Mouse (Mus musculus): ENCODE measurements around the gene Ebf1. TPM values are rescaled to one million over a fixed set of nuclear protein-coding genes. Genes with fewer than 3 reads are reported as not detected.
"Not testable (repeated sequence)": the region's sequence is repeated elsewhere in the genome, so short reads cannot be mapped to it uniquely, and the experiment has no call there.

Ebf1 gene
- 9.5 and 12.1 TPM in 2 replicates for polyA plus RNA-seq (2015; fragmentation: Nextera tagmentation; extraction: Ambion mirVana)

DNA sequence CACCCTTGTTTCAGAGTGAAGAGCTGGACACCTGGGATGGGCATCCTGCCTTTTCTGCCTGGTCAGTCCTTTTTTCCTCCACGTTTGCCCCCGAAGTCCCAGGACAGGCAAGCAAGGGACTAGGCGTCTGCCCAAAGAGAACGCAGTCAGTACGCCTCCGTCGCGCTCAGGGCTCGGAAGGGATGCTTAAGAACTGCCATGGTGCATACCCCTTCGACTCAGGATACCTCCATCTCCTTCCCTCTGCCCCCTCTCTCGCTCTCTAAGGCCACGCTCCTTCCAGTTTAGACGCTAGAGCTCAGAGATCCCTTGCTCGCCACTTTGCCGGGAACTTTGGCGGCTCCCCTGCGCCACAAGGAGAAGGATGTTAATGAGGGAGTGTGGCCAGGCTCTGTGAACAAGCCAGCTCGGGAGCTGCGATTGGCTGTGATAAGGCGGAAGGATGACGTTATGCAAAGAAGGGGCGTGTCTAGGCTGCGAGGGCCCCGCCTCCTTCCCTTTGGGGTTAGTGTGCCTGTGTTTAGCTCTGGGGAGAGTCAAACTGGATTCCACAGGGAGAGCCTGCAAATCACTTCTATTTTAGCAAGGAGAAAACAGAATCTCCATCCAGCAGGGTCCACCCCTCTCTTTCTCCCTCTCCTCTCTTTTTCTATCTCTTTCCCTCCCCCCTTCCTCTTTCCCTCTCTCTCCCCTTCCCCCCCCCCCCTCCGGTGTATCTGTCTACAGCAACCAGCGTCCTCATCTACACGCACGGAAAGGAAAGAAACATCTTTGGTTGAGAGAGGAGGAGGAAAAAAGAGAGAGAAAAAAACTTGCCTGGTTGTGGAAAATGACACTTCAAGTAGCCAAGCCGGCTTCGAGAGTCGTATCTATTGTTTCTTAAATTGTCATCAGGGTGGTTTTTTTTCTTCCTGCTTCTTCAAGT is at the start of gene Ebf1:
Gene Ebf1, plus strand, starts transcription at position 530 of the 925 bp plus-strand sequence.
- Histone ChIP-seq H3K36me3 (no peaks in the 10 kb centered on the region), H3K9ac (peak within 1 kb of the TSS; percentile 49), H3K4me2 (replicated peaks) (peak within 1 kb of the TSS; percentile 90), H3K27ac (peak within 1 kb of the TSS; percentile 48; the same call in 1 of the 2 replicates), H3K4me3 (replicated peaks) (peak within 1 kb of the TSS; percentile 56), H3K9me3 (no peaks in the 10 kb centered on the region), H3K4me1 (replicated peaks) (peaks cover 20% of the 10 kb centered on the region), H3K27me3 (replicated peaks) (peaks cover 78% of the 10 kb centered on the region)
- peak; percentile 98 for ATAC-seq
- WGBS: under 1% methylated on average over 29 of the region's 31 CpGs

DNA sequence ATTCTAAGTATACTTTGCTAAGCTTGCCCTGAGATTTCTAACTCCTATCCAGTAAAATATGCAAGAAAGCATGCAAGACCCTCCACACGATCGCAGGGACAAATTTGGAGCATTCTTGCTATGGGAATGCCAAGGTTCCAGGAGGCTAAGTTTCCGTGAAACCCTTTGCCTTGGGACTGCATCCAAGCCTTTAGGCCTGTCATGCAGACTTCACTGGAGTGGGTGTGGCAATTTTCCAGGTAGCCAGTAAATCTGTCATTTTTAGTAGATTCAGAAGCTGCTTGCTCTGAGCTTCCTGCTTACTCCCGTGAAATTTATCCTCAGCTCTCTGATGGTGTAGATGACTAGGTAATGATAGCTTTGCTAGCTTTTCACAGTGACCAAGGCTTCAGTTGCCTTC is 46.8 kb upstream of the Ebf1 start:
- not testable (repeated sequence) for ATAC-seq
- WGBS: 87% methylated on average over 4 of the region's 4 CpGs

DNA sequence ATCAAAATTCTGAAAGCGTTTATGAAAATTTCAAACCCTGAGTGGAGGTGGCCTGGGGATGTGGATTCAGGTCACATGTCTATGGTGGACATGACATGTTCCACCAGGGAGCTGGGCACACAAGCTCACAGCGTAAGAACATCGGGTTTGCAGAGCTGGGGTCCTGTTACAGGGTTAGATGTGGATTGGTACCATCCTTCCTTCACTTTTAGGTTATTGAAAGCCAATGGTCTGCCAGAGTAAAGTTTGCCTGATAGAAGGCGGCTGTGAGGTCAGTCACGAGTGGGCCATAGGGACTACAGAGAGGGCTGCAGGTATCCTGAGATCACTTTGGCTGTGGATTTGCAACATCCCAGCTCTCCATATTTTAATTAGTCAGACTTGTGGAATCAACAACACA is 44.3 kb upstream of the Ebf1 start:
- Histone ChIP-seq H3K27ac (no peak overlapping the region), H3K4me2 (replicated peaks) (no peak overlapping the region), H3K9ac (no peak overlapping the region), H3K36me3 (no peaks in the 10 kb centered on the region), H3K27me3 (replicated peaks) (no peaks in the 10 kb centered on the region), H3K9me3 (no peaks in the 10 kb centered on the region), H3K4me1 (replicated peaks) (no peaks in the 10 kb centered on the region), H3K4me3 (replicated peaks) (no peak overlapping the region)
- 87% methylated on average over 5 of the region's 5 CpGs for WGBS
- ATAC-seq: no peak

More for the DNA sequence above, 46.8 kb upstream of the Ebf1 start:
- H3K27me3 ChIP-seq (replicated peaks); H3K27ac ChIP-seq; H3K9me3 ChIP-seq; H3K36me3 ChIP-seq; H3K4me2 ChIP-seq (replicated peaks); H3K4me3 ChIP-seq (replicated peaks); H3K4me1 ChIP-seq (replicated peaks); H3K9ac ChIP-seq: not testable (repeated sequence)

DNA sequence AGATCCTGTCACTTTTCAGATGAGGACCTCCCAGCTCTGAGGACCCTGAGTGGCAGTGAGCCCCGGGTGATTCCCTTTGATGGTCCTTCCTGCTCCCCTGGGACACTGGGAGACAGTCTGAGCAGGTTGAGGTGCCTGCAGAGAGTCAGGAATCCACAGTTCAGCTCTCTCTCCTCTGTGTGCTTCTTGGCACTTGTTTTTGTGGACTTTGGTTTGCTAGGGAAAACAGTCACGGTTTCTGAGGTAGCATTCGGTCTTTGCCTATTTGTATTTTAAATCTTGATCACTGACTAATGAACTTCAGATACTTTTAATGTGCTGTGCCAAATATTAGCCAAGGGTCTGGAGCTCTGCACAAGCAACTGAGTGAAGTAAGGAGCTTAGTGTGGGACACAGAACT is 43.7 kb upstream of the Ebf1 start:
- Histone ChIP-seq H3K4me2 (replicated peaks) (no peak overlapping the region), H3K4me1 (replicated peaks) (no peaks in the 10 kb centered on the region), H3K27ac (no peak overlapping the region), H3K9me3 (no peaks in the 10 kb centered on the region), H3K36me3 (no peaks in the 10 kb centered on the region), H3K4me3 (replicated peaks) (no peak overlapping the region), H3K9ac (no peak overlapping the region), H3K27me3 (replicated peaks) (no peaks in the 10 kb centered on the region)
- 78% methylated on average over 3 of the region's 3 CpGs for WGBS
- no peak for ATAC-seq

DNA sequence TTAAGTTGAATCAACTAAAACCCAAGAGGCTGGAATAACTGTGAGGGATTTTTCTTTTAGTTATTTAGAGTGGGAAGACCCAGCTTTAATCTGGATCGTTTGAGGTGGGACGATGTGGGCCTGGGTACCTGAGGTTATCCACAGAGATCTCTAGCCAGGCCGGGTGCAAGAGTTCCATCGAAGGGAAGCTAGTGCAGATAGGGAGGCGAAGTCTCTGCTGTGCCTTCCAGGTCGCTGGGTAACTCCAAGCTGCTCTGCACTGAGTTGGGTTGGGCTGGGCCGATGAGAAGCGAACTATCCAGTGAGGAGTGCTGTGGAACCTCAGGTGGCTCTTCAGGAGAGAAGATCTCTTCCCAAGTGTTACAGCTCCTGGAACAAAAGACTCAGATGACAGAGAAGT is 42.7 kb upstream of the Ebf1 start:
- H3K27me3 ChIP-seq (replicated peaks): no peaks in the 10 kb centered on the region
- H3K4me1 ChIP-seq (replicated peaks): no peaks in the 10 kb centered on the region
- H3K27ac ChIP-seq: no peak overlapping the region
- WGBS: 89% methylated on average over 8 of the region's 8 CpGs
- no peak overlapping the region for H3K4me3 ChIP-seq (replicated peaks)
- H3K4me2 ChIP-seq (replicated peaks): no peak overlapping the region
- H3K9me3 ChIP-seq: no peaks in the 10 kb centered on the region
- no peaks in the 10 kb centered on the region for H3K36me3 ChIP-seq
- no peak for ATAC-seq
- H3K9ac ChIP-seq: no peak overlapping the region

DNA sequence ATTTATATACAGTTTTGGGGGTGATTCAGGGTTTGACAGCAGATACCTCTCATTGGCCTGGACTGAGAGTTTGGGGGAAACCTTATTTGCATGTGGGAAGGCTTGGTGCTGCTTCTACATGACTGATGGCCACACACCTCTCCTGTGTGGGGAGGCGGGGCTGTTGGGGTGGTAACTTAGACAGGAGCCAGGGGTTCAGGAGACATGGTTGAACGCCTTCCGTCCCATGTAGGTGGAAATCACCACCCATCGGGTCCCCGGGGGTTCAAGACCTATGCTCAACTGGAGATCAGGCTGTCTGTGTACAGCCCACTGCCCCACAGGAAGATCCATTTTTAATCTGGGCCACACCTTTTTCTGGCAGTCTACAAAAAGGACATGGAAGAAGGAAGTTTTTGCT is 42.3 kb upstream of the Ebf1 start:
- H3K27ac ChIP-seq: no peak overlapping the region
- H3K4me3 ChIP-seq (replicated peaks): no peak overlapping the region
- H3K4me2 ChIP-seq (replicated peaks): no peak overlapping the region
- H3K9me3 ChIP-seq: no peaks in the 10 kb centered on the region
- WGBS: 96% methylated on average over 5 of the region's 5 CpGs
- H3K9ac ChIP-seq: no peak overlapping the region
- ATAC-seq: no peak
- no peaks in the 10 kb centered on the region for H3K36me3 ChIP-seq
- H3K4me1 ChIP-seq (replicated peaks): no peaks in the 10 kb centered on the region
- H3K27me3 ChIP-seq (replicated peaks): no peaks in the 10 kb centered on the region

DNA sequence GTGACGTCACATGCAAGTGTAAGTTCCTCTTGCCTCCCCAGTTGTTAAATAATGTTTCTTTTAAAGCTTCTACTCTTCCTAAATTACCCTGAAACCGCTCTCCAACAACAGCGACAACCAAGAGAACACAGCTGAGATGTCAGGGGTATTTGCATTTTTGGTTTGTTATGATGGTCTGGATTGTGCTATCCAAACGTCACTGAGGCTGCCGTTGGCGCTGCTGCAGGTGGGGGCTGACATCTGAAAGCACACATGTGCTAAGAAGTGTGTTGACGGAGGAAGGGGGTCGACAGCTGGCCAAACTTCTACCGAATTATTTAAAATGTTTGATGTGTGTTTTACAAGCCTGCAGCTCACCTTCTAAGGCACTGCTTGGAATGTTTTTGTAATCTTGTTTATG is 39.2 kb upstream of the Ebf1 start:
- Histone ChIP-seq H3K36me3 (no peaks in the 10 kb centered on the region), H3K4me2 (replicated peaks) (no peak overlapping the region), H3K27me3 (replicated peaks) (no peaks in the 10 kb centered on the region), H3K4me3 (replicated peaks) (no peak overlapping the region), H3K4me1 (replicated peaks) (no peaks in the 10 kb centered on the region), H3K9ac (no peak overlapping the region), H3K9me3 (no peaks in the 10 kb centered on the region), H3K27ac (no peak overlapping the region)
- 60% methylated on average over 9 of the region's 9 CpGs for WGBS
- ATAC-seq: no peak

DNA sequence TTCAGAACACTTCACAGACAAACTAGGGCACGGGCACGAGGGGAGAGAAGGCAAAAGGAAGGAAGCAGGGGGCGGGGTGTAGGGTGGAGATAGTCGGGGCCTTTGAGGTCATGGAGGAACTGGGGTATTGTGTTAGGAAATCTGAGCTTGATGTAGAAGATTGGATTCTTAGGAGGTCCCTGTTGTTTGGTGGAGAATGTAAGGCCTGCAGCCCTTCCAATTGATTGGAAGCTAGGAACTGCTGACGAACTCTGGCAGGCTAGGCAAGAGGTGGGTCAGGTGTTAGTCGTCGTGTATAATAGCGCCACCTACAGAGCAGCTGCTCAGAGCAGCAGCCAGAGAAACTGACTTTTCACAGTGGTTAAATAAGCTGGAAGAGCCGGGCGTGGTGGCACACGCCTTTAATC is 35.8 kb upstream of the Ebf1 start:
- Histone ChIP-seq H3K4me3 (replicated peaks) (no peak overlapping the region), H3K4me1 (replicated peaks) (no peaks in the 10 kb centered on the region), H3K9ac (no peak overlapping the region), H3K4me2 (replicated peaks) (no peak overlapping the region), H3K9me3 (no peaks in the 10 kb centered on the region), H3K36me3 (no peaks in the 10 kb centered on the region), H3K27me3 (replicated peaks) (no peaks in the 10 kb centered on the region), H3K27ac (no peak overlapping the region)
- WGBS: 28% methylated on average over 11 of the region's 11 CpGs
- ATAC-seq: peak; percentile 41

DNA sequence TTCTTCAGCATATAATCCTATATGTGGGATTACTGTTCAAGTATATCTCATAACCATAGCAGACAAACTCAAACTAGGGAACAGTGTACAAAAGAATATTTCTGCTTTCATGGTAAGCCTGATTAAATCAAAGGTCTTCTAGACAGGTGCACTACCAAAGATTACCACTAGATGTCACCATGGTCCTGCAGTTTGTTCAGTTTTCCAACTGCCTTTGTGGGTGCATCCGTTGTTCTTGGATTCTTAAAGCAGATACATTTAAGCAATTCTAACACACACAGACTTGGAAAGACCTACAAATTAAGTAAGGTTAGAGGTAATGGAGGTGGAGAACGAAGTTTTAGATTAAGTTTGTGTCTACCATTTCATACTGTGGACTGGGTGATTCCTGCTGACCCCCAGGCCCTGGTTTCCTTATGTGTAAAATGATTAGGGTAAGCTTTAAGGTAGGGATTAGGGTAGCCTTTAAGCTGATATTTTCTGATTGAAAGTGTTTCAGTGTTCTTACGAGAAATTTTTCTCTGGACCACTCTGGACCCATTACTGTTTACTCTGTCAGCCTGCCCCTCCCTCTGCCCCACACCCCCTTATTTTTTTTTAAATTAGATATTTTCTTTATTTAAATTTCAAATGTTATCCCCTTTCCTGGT is 30.9 kb upstream of the Ebf1 start:
- Histone ChIP-seq H3K36me3 (no peaks in the 10 kb centered on the region), H3K4me3 (replicated peaks) (no peak overlapping the region), H3K9me3 (no peaks in the 10 kb centered on the region), H3K27ac (no peak overlapping the region), H3K9ac (no peak overlapping the region), H3K27me3 (replicated peaks) (no peaks in the 10 kb centered on the region), H3K4me1 (replicated peaks) (no peaks in the 10 kb centered on the region), H3K4me2 (replicated peaks) (no peak overlapping the region)
- 13% methylated on average over 3 of the region's 3 CpGs for WGBS
- ATAC-seq: no peak

DNA sequence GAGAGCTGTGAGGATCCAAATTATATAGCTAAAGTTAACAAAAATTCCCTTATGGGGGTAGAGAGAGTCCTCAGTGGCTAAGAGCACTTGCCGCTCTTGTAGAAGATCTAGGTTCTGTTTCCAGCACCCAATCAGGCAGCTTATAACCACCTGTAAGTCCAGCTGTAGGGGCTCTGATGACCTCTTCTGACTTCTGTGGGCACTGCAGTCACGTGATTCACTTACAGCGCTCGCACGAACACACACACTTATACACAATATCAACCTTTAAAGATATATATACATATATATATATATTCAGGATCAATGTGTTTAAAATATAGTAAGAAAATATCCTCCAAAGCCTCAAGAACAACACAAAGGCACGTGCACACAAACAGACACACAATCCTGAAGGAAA is 24.1 kb upstream of the Ebf1 start:
- no peak for ATAC-seq
- Histone ChIP-seq H3K4me3 (replicated peaks) (no peak overlapping the region), H3K27me3 (replicated peaks) (no peaks in the 10 kb centered on the region), H3K27ac (no peak overlapping the region), H3K4me2 (replicated peaks) (no peak overlapping the region), H3K4me1 (replicated peaks) (no peaks in the 10 kb centered on the region), H3K9me3 (no peaks in the 10 kb centered on the region), H3K9ac (no peak overlapping the region), H3K36me3 (no peaks in the 10 kb centered on the region)
- WGBS: 88% methylated on average over 6 of the region's 6 CpGs

DNA sequence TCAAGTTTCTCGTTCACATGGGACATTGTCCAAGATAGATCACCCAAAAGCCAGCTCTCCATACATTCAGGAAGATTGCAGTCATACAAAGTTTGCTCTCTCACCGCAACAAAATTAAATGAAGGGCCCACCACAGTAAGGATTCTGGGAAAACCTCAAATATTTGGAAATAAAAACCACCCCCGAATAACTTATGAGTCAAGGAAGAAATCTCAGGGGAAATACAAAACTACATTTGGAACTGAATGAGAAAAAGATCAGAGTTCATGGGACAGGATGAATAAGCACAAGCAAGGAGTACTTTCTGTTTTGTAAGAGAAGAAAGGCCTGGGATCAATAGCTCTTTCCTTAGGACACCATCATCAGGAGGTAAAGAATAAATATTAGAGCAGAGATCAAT is 22.3 kb upstream of the Ebf1 start:
- no peaks in the 10 kb centered on the region for H3K27me3 ChIP-seq (replicated peaks)
- H3K36me3 ChIP-seq: no peaks in the 10 kb centered on the region
- H3K9me3 ChIP-seq: no peaks in the 10 kb centered on the region
- no peaks in the 10 kb centered on the region for H3K4me1 ChIP-seq (replicated peaks)
- H3K9ac ChIP-seq: no peak overlapping the region
- H3K4me3 ChIP-seq (replicated peaks): no peak overlapping the region
- no peak for ATAC-seq
- H3K27ac ChIP-seq: no peak overlapping the region
- no peak overlapping the region for H3K4me2 ChIP-seq (replicated peaks)
- WGBS: 69% methylated on average over 3 of the region's 3 CpGs

DNA sequence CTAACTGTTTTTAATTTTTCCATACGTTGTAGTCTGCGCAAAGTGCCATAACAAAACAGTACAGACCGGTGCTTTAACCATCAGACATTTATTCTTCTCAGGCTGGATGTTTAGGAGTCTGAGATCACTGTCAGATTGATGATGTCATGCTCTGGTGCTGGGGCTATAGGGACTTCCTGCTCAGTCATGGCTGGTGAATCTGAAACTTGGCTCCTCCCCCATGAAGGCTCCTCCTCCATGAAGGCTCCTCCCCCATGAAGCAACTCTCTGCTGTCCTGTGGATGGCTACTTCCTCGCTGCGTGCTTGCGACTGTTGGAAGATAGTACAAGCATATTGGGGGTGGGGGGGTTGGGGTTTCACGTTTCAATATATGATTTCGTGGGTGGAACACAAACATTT is 10.2 kb upstream of the Ebf1 start:
- no peak for ATAC-seq
- no peak overlapping the region for H3K4me2 ChIP-seq (replicated peaks)
- 78% methylated on average over 8 of the region's 8 CpGs for WGBS
- no peak overlapping the region for H3K9ac ChIP-seq
- no peak overlapping the region for H3K4me3 ChIP-seq (replicated peaks)
- peaks cover 9% of the 10 kb centered on the region for H3K27me3 ChIP-seq (replicated peaks)
- no peak overlapping the region for H3K27ac ChIP-seq
- no peaks in the 10 kb centered on the region for H3K9me3 ChIP-seq
- peaks cover 7% of the 10 kb centered on the region for H3K4me1 ChIP-seq (replicated peaks)
- H3K36me3 ChIP-seq: no peaks in the 10 kb centered on the region

DNA sequence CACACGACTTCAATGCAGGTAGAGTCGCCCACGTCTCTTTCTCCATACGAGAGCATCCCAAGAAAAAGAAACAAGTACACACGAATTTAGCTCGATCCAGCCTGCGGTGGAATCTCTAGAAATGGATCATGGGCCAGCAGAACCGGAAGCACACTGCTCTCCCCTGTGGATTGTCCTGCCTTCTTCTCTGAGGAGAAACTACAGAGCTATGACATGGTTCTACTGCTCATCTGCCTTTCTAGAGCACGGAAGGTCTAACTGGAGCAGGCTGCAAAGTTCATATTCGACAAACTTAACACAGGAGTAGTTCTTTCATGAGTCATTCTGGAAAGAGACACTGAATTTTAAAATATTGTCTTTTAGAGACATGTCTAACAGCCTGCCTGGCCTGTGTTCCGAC is 8.5 kb upstream of the Ebf1 start:
- ATAC-seq: no peak
- Histone ChIP-seq H3K4me2 (replicated peaks) (no peak overlapping the region), H3K4me1 (replicated peaks) (peaks cover 15% of the 10 kb centered on the region), H3K27me3 (replicated peaks) (peaks cover 27% of the 10 kb centered on the region), H3K36me3 (no peaks in the 10 kb centered on the region), H3K9me3 (no peaks in the 10 kb centered on the region), H3K4me3 (replicated peaks) (no peak overlapping the region), H3K27ac (no peak overlapping the region), H3K9ac (no peak overlapping the region)
- 78% methylated on average over 11 of the region's 11 CpGs for WGBS

All from intestine, embryonic 15.5 days (tissue).